Mouse (Mus musculus) thymus, adult 2 months (tissue): ENCODE measurements around the gene Trip10. TPM values are rescaled to one million over a fixed set of nuclear protein-coding genes. Genes with fewer than 3 reads are reported as not detected.

Source experiments
- DNase-seq: peaks from one replicate; pipeline ENCODE4 v3.0.0; 2021
- H3K27ac ChIP-seq: fragments of 200-500 bp; 2 replicates; pipeline ENCODE4 v1.5.1; 2012; ENCODE audit warnings: low read length, control low read depth; ENCODE audit not compliant: control insufficient read depth, insufficient read depth
- H3K27me3 ChIP-seq: fragments of 200-500 bp; 2 replicates; pipeline ENCODE4 v1.6.1; 2012; ENCODE audit warnings: mild to moderate bottlenecking, low read length, moderate library complexity, mixed read lengths; ENCODE audit not compliant: control insufficient read depth, insufficient read depth
- H3K36me3 ChIP-seq: fragments of 200-500 bp; 2 replicates; pipeline ENCODE4 v1.6.1; 2012; ENCODE audit warnings: mild to moderate bottlenecking, low read length, moderate library complexity; ENCODE audit not compliant: control insufficient read depth, insufficient read depth
- H3K4me1 ChIP-seq: fragments of 200-500 bp; replicated peaks from 2 replicates; pipeline ENCODE4 v1.6.1; 2012; ENCODE audit warnings: low read length; ENCODE audit not compliant: control insufficient read depth, insufficient read depth
- H3K4me3 ChIP-seq: fragments of 200-500 bp; 2 replicates; pipeline ENCODE4 v1.5.1; 2012; ENCODE audit warnings: mild to moderate bottlenecking, low read length, control low read depth, moderate library complexity; ENCODE audit not compliant: control insufficient read depth, insufficient read depth
- CTCF ChIP-seq: fragments of 200-500 bp; IDR thresholded peaks from 2 replicates; pipeline ENCODE4 v1.5.1; 2012; ENCODE audit warnings: mild to moderate bottlenecking, control low read depth, low read length, moderate library complexity, borderline replicate concordance; ENCODE audit not compliant: control insufficient read depth, poor library complexity, insufficient read depth; ENCODE audit errors: extremely low read depth
- POLR2A ChIP-seq: fragments of 200-500 bp; IDR thresholded peaks from 2 replicates; pipeline ENCODE4 v1.6.1; 2012; ENCODE audit warnings: mild to moderate bottlenecking, low read length, control low read depth, moderate library complexity; ENCODE audit not compliant: control insufficient read depth, poor library complexity, insufficient read depth; ENCODE audit errors: extremely low read depth
- WGBS: fragments of 180-500 bp; shearing (Covaris S2); methylation state at CpG from one replicate; pipeline ENCODE4 v1.1.7; 2018; 5-methylcytosine and 5-hydroxymethylcytosine counted together
- polyA plus RNA-seq: library from polyadenylated mRNA; depleted of rRNA; stranded (reverse); fragments of >200 nt; gene quantifications from 2 replicates; pipeline ENCODE4 v1.2.3, GENCODE M21; 2012

Gene Trip10
- polyA plus RNA-seq, 1 experiment: 14.8 TPM

DNA sequence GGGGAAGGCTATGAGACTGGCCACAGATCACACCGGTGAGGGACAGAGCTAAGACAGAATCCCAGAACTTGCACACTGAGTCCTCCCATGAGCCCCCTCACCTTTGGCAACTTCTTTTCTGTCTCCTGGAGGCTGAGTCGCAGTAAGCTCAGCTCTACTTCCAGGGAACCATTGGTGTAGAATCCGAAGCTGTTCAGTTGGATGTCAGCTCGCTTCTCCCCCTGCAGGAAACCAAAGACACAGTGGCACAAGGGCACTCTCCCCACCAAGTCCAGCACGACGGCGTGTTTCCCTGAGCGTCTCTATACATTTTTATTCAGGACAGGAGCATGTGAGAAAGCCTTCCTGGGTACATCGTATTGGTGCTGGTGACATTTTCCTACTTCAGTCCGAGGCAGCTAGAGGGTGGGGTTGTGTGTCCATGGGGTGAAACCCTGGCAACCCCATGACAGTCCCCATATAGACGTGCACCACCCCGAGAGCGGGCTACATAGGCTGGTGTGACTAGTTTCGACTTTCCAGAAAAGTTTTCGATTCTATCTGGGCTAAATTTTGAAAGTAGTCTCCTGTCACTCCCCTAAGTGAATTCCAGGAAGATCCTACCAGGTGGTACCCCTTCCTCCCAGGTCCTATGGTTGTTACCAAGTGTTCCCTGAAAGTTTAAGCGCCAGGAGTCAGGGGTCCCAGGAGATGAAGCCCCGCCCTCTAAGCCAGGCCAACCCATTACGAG lies 2.4 kb upstream of the Trip10 start:
- peaks cover 6% of the 10 kb centered on the region for H3K36me3 ChIP-seq
- TF ChIP-seq POLR2A (no peak), CTCF (peak; percentile 24; the same call in 1 of the 2 replicates)
- WGBS: 6% methylated on average over 18 of the region's 18 CpGs
- H3K4me1 ChIP-seq: peaks cover 29% of the 10 kb centered on the region
- peak overlapping the region; percentile 91 for H3K4me3 ChIP-seq
- no peaks in the 10 kb centered on the region for H3K27me3 ChIP-seq
- H3K27ac ChIP-seq: peak overlapping the region; percentile 79; the same call in 1 of the 2 replicates
- peak; percentile 31 for DNase-seq

DNA sequence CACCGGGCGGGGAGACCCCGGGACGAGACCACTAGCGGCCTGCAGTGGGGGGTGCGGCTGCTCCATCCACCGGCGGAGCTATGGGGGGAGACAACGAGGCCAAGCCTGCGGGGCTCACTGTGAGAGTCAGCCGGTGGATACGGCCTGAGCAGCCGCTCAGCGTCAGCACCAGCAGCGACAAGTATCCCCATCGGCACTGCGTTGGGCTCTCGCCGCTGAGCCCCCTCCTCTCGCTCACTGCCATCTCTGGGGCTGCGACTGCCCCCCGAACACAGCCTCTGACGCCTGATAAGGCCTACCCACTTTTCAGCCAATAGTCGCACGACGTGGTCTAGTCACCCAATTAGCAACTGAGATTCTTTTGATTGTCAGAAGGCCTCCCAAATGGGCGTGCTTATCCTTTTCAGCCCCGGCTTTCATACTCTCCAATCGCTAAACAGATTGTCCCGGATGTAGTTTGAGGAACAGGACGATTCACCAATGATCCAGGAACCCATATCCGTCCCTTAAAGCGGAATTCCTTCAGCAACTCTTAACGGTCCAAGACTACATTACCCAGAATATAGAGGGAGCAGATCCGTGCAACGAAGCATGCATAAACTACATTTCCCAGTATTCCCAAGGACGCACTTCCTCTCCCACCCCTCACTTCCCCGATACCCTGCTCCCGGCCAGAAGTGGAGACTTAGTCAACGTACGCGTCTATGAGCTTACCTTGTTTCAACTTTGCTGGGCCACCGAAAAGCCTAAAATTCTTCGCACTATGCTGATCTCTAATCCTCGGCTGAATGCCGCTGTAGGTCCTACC lies 1.7 kb upstream of the Trip10 start:
- 1% methylated on average over 46 of the region's 46 CpGs for WGBS
- H3K27ac ChIP-seq: peak overlapping the region; percentile 80
- H3K4me3 ChIP-seq: peak overlapping the region; percentile 91
- H3K27me3 ChIP-seq: no peaks in the 10 kb centered on the region
- peaks cover 6% of the 10 kb centered on the region for H3K36me3 ChIP-seq
- TF ChIP-seq CTCF (peak; percentile 27; the same call in 1 of the 2 replicates), POLR2A (0 out of 2 replicates have a peak, but pooled peaks have one; percentile 46)
- peaks cover 29% of the 10 kb centered on the region for H3K4me1 ChIP-seq
- DNase-seq: peak; percentile 92

DNA sequence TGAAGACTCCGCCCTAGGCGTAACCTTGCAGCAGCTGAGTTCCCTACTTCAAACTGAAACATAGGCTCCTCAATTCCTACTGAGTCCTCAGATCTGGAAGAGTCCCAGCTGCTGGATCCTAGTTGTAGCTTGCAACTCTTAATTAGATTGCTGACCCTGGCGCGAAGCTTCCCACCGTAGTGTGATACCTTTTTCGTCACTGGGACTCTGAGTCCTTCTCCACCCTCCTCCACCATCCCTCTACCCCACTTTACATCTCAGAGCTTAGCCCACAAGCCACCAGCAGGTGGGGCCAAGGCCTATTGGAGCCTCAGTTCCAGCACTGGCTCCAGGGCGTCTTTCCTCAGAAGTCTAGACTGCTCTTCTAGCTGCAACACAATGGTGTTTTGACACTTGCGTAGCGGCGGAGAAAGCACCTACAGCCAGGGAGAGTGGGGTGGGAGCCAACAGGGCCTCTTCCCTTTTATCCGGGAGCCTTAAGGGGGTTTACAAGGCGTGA lies 1.0 kb upstream of the Trip10 start, which contains the start of gene Gpr108:
Gene Gpr108 (minus strand): TSS at position 246 of the 499 bp plus-strand sequence.
- H3K4me1 ChIP-seq: peaks cover 29% of the 10 kb centered on the region
- TF ChIP-seq CTCF: peak; percentile 80
- no peak for TF ChIP-seq POLR2A

DNA sequence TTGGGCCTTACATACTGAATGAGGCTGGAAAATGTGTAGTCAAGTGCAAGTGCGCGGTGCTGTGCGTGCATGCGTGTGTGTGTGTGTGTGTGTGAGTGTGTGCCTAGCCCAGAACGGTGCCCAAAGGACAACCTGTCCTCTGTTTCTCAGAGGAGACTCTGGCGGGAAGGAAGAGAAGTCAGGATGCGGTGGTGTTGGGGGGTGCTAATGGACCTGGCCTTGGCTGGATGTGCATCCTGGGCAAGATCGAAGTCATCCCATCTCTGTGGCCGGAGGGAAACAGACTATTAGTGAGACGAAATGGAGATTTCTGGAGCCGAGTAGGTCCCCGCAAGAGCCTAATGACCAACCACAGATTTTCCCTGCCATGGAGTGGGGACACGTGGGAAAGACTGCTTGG lies 484 bp upstream of the Trip10 start:
- DNase-seq: peak; percentile 26

More for the DNA sequence above, 1.0 kb upstream of the Trip10 start, which contains the start of gene Gpr108:
- Histone ChIP-seq H3K27ac (peak within 1 kb of the TSS; percentile 82), H3K27me3 (no peaks in the 10 kb centered on the region), H3K4me3 (peak within 1 kb of the TSS; percentile 91), H3K36me3 (no peaks in the 10 kb centered on the region)
- WGBS: 1% methylated on average over 12 of the region's 12 CpGs
- peak; percentile 93 for DNase-seq

DNA sequence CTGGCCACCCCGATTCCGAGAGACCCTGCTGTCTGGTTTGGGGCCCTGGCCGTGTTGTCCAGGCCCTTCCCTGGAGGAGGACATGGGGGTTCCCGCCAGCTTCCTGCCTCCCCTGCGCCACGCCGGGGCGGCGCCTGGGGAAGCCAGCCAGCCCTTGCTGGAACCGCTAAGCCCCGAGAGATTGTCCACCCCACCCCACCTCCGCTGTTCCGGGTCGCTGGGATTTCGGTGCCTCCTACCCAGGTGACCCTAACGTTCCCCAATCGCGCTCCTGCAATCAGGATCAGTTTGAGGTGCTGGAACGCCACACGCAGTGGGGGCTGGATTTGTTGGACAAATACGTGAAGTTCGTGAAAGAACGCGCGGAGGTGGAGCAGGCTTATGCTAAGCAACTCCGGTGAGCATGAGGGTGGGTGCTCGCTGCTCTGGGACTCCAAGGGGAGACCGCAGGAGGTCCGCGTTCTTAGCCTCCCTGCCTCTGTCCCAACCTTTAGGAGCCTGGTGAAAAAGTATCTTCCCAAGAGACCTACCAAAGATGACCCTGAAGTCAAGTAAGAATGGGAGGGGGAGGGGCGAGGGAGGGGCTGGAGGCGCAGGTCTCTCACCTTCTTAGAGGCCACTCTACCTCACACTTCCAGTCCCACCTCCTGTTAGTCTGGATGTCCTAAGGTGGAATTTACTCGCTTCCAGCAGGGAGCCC lies 1.4 kb downstream of the Trip10 start:
- 11% methylated on average over 33 of the region's 33 CpGs for WGBS
- no peak for TF ChIP-seq POLR2A
- peak; percentile 24; the same call in 1 of the 2 replicates for TF ChIP-seq CTCF
- H3K27me3 ChIP-seq: no peaks in the 10 kb centered on the region
- no peak overlapping the region for H3K27ac ChIP-seq
- peak; percentile 26 for DNase-seq
- H3K4me1 ChIP-seq: peaks cover 29% of the 10 kb centered on the region
- H3K36me3 ChIP-seq: no peaks in the 10 kb centered on the region
- peak overlapping the region; percentile 48 for H3K4me3 ChIP-seq

More for the DNA sequence above, 484 bp upstream of the Trip10 start:
- WGBS: 13% methylated on average over 13 of the region's 13 CpGs
- TF ChIP-seq POLR2A (no peak), CTCF (no peak)
- H3K4me1 ChIP-seq: peaks cover 29% of the 10 kb centered on the region
- H3K36me3 ChIP-seq: no peaks in the 10 kb centered on the region
- H3K27ac ChIP-seq: peak overlapping the region; percentile 82
- peak overlapping the region; percentile 59 for H3K4me3 ChIP-seq
- no peaks in the 10 kb centered on the region for H3K27me3 ChIP-seq

DNA sequence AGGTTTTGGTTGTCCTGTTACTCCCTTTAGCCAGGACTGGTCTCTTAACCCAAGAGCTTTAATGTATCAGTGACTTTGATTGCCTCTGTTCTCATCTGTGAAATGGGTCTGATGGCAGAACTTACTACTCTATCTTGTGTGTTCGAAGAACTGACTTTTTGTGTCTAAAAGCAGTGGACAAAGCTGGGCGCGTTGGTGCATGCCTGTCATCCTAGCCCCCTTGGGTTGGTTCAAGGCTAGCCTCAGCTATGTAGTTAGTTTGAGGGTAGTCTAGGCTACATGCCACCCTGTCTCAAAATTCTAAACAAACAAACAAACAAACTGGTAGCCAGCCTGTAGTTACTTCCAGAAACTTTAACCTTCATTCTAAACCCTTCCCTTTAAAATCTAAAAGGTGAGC lies 2.2 kb downstream of the Trip10 start:
- TF ChIP-seq POLR2A: no peak
- H3K27ac ChIP-seq: no peak overlapping the region
- DNase-seq: no peak
- no peaks in the 10 kb centered on the region for H3K36me3 ChIP-seq
- no peak overlapping the region for H3K4me3 ChIP-seq
- H3K4me1 ChIP-seq: peaks cover 25% of the 10 kb centered on the region
- 97% methylated on average over 3 of the region's 3 CpGs for WGBS
- no peaks in the 10 kb centered on the region for H3K27me3 ChIP-seq
